Mouse (Mus musculus): Measurements from ENCODE around the gene Fgd1.

Gene Fgd1

GRCm38 (mm10) chrX:151045850-151046249, at the start of gene Fgd1:
TSS of gene Fgd1 (plus strand) at chrX:151046150.
- no peak for DNase-seq

DNA sequence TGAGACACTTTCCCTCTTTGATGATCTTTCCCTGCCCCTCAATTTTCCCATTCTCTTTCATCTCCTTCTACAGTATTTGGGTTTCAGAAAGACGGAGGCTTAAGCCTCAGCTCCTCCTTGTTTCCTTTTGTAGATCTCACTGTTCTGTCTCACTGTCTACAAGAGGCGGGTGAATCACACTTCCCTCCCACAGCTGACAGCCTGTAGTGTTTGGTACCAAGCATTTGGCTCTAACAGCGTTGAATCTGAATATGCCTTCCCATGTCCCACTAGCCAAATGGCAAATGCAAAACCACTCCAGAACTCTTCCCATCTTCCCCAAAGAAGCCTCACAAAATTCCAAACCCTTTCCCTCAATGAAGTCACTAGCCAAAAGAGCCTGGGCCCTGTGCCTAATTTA, 49.2 kb upstream of the Fgd1 start:
- DNase-seq = no peak

DNA sequence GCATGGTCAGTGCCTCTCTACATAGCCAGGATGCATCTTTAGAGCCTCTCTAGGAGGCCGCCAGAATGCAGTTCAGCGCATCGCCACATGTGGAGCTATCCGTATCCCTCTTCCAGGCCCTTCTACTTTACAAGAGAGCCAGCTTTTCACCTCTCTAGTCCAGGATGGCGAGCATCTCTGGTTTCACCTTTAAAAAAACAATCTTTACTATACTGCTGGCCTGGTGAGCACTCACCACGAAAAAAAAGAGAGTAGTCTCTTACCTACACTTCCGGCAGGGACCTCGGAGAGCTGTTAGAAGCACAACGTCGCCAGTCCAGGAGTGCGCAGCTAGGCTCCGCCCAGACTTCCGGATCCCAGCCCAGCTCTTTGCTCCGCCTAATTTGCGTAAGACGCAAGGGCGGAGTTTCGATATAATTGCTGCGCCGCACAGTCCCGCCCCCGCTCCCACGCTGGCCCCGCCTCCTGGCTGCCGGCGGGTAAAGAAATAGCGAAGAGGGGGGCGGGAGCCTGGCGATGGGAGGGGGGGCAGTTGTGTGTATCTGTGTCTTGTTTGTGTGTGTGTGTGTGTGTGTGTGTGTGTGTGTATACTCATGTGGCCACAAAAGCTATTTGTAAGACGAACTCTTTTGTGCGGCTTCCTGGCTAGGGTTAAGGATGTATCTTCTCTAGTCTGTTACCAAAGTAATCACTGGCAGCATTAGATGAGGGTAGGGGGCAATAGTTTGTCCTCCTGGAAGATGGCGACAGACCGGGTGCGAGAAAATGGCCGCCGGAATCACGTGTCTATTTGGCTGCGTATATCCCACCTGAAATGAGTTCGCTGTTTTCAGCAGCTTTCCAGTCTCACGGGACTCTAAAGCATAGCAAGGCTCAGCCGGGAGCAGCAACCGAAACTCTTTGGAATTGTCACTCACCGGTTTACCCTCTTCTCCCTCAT, 28.7 kb upstream of the Fgd1 start, which contains the start of gene Gnl3l:
Gnl3l (minus strand) TSS at position 385 of the 940 bp plus-strand sequence.
- peak; percentile 90 to 93 for DNase-seq

- no peak for DNase-seq
Measured at GRCm38 (mm10) chrX:151017897-151018296, 28.1 kb upstream of the Fgd1 start.

- DNase-seq = no peak
Measured at GRCm38 (mm10) chrX:151018798-151019197, 27.2 kb upstream of the Fgd1 start.

GRCm38 (mm10) chrX:151031400-151031799, 14.6 kb upstream of the Fgd1 start:
- DNase-seq = no peak

DNA sequence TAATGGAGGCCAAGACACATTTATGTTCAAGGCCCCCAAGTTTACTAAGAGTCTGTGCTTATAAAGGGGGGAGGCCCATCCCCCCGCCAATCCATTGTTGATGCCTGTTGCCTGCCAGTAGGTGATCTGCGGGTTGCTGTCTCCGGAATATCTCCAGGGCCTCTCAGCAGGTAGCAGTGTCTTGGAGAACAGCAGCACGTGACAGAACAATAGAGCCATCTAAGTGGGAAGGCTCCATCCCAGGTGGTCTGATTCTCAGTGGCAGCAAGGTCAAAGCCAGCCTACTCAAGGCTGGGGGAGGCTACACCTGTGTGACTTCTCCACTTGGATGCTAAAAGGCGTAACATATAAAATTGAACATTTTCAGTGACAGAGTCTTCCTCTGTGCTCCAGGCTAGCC, 4.7 kb upstream of the Fgd1 start:
- no peak for DNase-seq

- DNase-seq = peak in 1 of 2 experiments; percentile 9
Measured at GRCm38 (mm10) chrX:151046321-151046720, 371 bp downstream of the Fgd1 start.

DNA sequence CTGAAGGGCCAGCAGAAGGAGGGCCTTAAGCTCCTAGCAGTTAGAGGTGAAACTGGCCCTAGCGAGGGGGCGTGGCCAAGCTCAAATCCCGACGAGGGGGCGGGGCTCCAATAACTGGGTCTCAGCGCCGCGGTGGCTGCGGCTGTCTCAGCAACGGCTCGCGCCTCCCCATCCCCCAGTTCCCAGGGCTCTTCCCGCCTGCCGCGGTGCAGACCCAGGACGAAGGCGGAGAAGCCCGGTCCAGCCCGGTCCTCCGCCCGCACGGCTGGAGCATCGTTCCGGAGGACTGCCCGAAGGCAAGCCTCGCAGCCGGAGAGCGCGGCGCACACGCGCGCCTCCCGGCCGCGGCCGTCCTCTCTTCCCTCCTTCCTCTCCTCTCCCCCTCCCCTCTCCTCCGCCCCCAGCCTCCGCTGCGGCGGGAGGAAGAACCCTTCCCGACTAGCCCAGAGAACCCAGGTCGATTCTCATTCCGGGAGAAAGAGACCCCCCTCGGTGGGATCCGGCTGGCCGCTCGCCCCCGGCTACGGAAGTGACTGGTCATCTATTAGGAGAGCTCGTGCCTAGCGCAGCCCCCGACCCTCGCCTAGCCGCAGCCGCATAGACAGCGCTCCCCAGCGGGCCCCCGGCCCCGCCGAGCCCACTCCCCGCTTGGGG, 954 bp downstream of the Fgd1 start:
- DNase-seq = peak; percentile 93 to 95

DNA sequence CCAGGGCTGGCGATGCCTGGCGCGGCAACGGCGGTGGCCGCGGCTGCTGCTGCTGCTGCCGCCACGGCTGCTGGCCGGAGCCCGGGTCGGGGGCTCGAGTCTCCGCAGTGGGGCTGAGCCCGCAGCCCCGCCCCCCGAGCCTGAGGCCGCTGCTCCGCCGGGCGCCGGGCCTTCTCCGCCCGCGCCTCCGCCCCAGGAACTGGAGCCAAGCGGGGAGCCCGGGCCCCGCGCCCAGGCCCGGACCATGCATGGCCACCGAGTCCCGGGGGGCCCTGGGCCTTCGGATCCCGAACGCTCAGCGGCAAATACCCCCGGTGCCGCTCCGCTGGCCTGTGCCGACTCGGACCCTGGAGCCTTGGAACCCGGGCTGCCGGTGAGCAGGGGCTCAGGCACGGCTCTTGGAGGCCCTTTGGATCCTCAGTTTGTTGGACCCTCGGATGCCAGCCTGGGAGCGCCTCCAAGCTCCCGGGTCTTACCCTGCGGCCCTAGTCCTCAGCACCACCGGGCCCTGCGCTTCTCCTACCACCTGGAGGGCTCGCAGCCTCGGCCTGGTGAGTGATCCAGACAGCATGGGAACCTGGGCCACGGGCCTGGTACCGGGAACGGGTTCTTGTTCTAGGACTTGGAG, 1.6 kb downstream of the Fgd1 start:
- DNase-seq = peak; percentile 22 to 60

- DNase-seq = no peak
Measured at GRCm38 (mm10) chrX:151049661-151050215, 3.8 kb downstream of the Fgd1 start.

GRCm38 (mm10) chrX:151050337-151050736, 4.4 kb downstream of the Fgd1 start:
- DNase-seq = peak in 1 of 2 experiments; percentile 6

DNA sequence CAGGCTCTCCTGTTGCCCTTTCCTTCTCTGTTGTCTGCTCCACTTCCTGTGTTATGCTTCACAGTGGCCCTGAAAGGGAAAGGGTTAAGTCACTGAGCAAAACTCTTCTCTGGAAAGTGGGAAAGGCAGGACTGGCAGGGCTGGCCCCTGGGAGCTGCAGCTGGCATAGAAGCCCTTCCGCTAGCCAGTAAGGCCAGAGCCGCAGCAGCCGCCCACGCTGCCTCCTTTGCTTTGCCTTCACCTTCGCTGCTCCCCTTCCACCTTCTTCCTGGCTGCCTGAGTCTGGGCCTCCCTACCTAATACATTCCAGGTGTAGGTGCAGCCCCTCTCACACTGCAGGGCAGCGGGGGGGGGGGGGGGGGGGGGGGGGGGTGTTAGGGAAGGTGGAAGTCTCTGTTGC, 8.5 kb downstream of the Fgd1 start:
- DNase-seq = no peak

- peak; percentile 44 to 69 for DNase-seq
Measured at GRCm38 (mm10) chrX:151055559-151055958, 9.6 kb downstream of the Fgd1 start.

DNA sequence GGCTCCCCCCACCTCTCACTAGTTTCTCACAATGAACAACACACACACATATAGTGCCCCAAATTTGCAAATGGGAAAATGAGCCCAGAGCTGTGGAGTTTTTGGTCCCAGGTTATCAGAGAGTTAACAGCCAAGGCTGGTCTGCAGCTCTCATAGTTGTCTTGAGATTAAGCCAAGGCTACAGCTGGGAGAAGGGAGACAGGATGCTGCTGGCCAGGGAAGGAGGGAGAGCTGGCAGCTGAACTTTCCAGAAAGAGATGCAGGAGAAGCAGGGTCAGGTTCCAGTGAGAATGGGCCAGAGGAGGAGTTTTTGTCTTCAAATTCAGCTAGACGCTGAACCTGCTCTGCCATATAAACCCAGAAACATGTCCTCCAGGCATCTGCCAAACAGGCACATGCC, 13.4 kb downstream of the Fgd1 start:
- DNase-seq = no peak

DNA sequence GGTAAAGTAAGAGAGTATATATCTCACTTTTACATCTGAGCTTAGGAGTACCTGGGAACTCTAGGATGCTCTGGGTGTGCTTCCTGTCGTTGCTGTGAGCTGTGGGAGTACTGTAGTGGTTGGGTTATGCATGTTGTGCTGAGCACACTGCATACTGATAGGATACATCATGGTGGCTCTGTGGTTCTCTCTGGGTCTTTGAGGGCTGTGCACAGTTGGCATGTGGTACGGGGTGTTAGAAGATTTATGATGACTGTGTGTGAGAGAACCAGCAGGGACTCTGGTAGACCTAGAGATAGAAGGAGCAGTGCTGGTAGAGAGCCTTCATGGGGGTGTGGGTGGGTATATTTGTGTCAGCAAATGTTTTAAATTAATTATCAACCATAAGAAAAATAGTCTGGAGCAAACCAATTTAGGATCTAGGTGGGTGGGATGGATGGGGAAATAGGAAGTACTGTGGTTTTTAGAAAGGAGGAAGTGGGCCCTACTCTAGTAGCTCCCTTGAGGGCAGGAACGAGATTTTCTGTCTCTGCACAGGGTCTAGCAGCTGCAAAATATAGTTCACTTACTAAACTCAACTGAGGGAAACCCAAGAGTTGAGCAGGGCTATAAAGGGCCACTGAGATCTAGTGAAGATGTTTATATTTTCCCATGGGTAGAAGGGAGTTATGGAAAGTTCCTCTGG, 15.8 kb downstream of the Fgd1 start:
- no peak for DNase-seq

DNA sequence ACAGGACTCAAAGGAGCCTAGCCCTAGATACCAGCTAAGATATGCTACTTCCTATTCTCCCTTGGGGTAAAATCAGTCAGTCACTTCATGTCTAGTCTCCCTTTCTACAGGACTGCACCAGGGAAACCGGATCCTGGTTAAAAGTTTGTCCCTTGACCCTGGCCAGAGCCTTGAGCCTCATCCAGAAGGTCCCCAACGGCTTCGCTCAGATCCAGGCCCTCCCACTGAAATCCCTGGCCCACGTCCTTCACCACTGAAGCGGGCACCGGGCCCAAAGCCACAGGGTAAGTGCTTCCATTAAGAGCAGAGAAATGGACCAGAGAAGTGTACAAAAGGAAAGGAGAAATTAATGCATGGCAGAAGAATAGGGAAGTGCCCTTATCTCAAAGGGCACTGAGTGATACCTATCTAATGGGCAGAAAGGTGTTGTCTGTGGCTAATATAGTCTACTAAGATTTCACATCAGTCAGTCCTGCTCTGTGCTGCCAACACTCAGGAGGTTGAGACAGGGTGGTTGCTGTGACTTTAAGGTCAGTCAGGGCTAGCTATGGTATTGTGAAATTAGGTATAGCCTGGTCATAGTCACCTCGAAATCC, 20.2 kb downstream of the Fgd1 start:
- DNase-seq = no peak

DNA sequence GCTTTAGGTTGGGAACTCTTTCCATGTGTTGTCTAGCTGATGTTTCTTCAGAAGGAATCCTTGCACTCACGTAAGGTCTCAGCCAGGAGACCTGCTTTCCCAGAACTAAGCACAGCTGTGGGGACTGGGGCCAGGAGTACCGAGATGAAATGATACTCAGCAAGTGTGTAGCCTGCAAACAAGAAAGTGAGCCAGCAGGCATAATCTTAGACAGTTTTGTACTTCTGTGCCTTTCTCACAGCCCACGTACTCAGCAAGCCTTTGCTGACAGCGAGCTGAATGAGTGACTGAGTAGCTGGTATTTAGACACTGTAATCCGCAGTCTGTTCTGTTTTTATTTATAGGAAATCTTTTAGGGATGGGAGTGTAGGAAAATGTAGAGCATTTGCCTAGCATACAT, 21.9 kb downstream of the Fgd1 start:
- no peak for DNase-seq

- no peak for DNase-seq
Measured at GRCm38 (mm10) chrX:151076007-151076406, 30.1 kb downstream of the Fgd1 start.

DNA sequence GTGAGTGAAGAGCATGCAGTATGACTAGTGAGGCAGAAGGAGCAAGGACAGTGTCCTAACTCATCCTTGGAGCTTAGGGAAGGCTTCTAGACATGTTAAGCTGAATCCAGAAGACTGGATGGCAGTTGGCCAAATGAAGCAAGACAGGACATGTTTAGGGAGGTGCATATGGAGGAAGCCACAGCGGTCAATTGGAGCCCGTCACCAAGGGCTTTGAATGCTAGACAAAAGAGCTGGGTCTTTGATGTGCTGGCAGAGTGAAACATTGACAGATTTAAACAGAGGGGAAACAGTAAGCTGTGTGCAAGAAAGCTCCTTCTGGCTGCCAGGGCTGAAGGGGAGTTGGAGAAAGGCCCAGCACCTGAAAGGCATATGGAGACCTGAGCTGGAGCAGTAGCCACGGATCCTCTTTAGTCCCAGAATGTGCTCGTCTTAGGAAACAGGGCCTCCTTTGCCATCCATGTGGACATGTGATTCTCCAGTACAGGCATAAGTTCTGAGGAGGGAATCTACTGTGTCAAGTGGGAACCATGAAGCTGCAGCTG, 31.1 kb downstream of the Fgd1 start:
- no peak for DNase-seq

- no peak for DNase-seq
Measured at GRCm38 (mm10) chrX:151085599-151085998, 39.6 kb downstream of the Fgd1 start.

GRCm38 (mm10) chrX:151087418-151087817, 41.5 kb downstream of the Fgd1 start:
- no peak for DNase-seq
